Mouse (Mus musculus) thymus, adult 2 months (tissue): Measurements from ENCODE around the gene Cnot1.

Experiments
- CTCF ChIP-seq: fragments of 200-500 bp; IDR thresholded peaks from 2 replicates; pipeline ENCODE4 v1.5.1; 2012; ENCODE audit warnings: mild to moderate bottlenecking, control low read depth, low read length, moderate library complexity, borderline replicate concordance; ENCODE audit not compliant: control insufficient read depth, poor library complexity, insufficient read depth; ENCODE audit errors: extremely low read depth
- POLR2A ChIP-seq: fragments of 200-500 bp; IDR thresholded peaks from 2 replicates; pipeline ENCODE4 v1.6.1; 2012; ENCODE audit warnings: mild to moderate bottlenecking, low read length, control low read depth, moderate library complexity; ENCODE audit not compliant: control insufficient read depth, poor library complexity, insufficient read depth; ENCODE audit errors: extremely low read depth

DNA sequence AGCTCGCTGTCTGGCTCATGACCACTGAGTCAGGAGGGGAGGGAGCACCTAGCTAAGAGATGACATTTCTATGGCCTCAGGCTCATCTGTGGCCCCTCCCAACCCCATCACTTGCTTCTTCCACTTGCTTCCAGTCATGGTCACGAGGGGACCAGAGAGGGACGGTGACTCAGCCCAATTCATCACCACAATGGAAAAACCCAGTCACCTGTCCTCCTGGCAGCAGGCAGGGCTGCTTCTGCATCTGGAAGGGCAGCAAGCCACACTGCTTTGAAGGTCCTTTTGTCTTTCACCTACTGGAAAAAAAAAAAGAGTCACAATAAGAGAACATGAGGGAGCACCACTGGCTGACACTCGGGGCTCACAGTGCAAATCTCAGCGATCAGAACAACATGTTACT lies 134.5 kb downstream of the Cnot1 start:
- TF ChIP-seq CTCF (no peak), POLR2A (no peak)
